Mouse (Mus musculus) brain, embryonic 14.5 days (tissue): ENCODE measurements at regions not wholly inside any gene's neighbourhood (a gene's known extent, or its start where the extent isn't known, plus 50 kb on each side); places are given as distances from the start of the nearest gene placed in this dataset.

ENCODE experiments used
- DNase-seq: peaks from one replicate; pipeline ENCODE4 v3.0.0-alpha.2; 2011; ENCODE audit warnings: low read depth
- CTCF ChIP-seq: fragments of 200-500 bp; IDR thresholded peaks from 2 replicates; pipeline ENCODE4 v1.5.1; 2012; ENCODE audit warnings: inconsistent platforms, mild to moderate bottlenecking, moderate library complexity, borderline replicate concordance; ENCODE audit not compliant: insufficient read depth, insufficient read length; ENCODE audit errors: extremely low read depth
- POLR2A ChIP-seq: fragments of 200-500 bp; IDR thresholded peaks from 2 replicates; pipeline ENCODE4 v1.6.1; 2012; ENCODE audit warnings: mild to moderate bottlenecking, inconsistent platforms, borderline replicate concordance; ENCODE audit not compliant: poor library complexity, insufficient read depth, insufficient read length, severe bottlenecking; ENCODE audit errors: extremely low read depth

DNA sequence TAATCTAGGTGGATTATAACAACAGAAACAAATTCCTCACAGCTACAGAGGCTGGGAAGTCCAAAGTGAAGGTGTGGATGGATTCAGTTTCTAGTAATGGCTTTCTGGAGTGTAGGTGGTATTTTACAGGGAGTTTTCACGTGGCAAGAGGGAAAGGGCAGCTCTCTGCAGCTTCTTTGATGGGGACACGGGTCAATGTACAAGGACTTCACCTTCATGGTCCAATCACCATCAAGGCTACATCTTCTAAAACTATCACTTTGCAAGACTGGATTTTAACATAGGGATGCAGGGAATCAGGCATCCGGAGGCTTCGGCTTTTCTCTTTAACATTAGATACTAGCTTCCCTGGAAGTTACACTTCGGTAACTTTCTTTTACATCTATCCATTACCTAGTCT lies 642.4 kb upstream of the Tmpo start:
- DNase-seq: no peak
- TF ChIP-seq CTCF (no peak), POLR2A (no peak)

GRCm38 (mm10) chr10:91804870-91805269 lies 623.8 kb upstream of the Tmpo start:
- DNase-seq: peak; percentile 57
- TF ChIP-seq CTCF: no peak
- TF ChIP-seq POLR2A: no peak
